Mouse (Mus musculus) G1E-ER4 (cell line): ENCODE data around the gene Gm28308. TPM values are rescaled to one million over a fixed set of nuclear protein-coding genes. Genes with fewer than 3 reads are reported as not detected.

ENCODE experiments used
- GATA1 ChIP-seq: IDR thresholded peaks from one replicate; pipeline ENCODE4 v1.8.0; 2012; ENCODE audit warnings: low read length, inconsistent platforms
- polyA plus RNA-seq: library from polyadenylated mRNA; stranded (reverse); fragments of >175 nt; gene quantifications from 2 replicates; pipeline ENCODE4 v1.2.3, GENCODE M21; 2012

The Gm28308 gene
- polyA plus RNA-seq, 1 experiment, result not detected

GRCm38 (mm10) chr6:52159164-52159761 lies 53.9 kb downstream of the Gm28308 start:
- TF ChIP-seq GATA1, result no peak

GRCm38 (mm10) chr6:52158276-52159051 lies 54.7 kb downstream of the Gm28308 start, which contains the start of gene Hoxa1:
Hoxa1 (minus strand) TSS chr6:52158317.
- no peak for TF ChIP-seq GATA1

- TF ChIP-seq GATA1, result no peak
These were observed 55.5 kb downstream of the Gm28308 start for GRCm38 (mm10) chr6:52157466-52158275.

GRCm38 (mm10) chr6:52156551-52157200 lies 56.5 kb downstream of the Gm28308 start:
- TF ChIP-seq GATA1, result no peak

GRCm38 (mm10) chr6:52155471-52155870 lies 57.7 kb downstream of the Gm28308 start:
- TF ChIP-seq GATA1, result no peak

GRCm38 (mm10) chr6:52154044-52154443 lies 59.1 kb downstream of the Gm28308 start:
- no peak for TF ChIP-seq GATA1

- no peak for TF ChIP-seq GATA1
These were observed 59.9 kb downstream of the Gm28308 start for GRCm38 (mm10) chr6:52153270-52153669.

- no peak for TF ChIP-seq GATA1
These were observed 60.6 kb downstream of the Gm28308 start for GRCm38 (mm10) chr6:52152226-52153193.

- TF ChIP-seq GATA1, result no peak
These were observed 61.6 kb downstream of the Gm28308 start for GRCm38 (mm10) chr6:52151571-52151970.

GRCm38 (mm10) chr6:52150401-52150966 lies 62.7 kb downstream of the Gm28308 start:
- TF ChIP-seq GATA1, result no peak

GRCm38 (mm10) chr6:52139115-52139514 lies 74.0 kb downstream of the Gm28308 start:
- no peak for TF ChIP-seq GATA1

GRCm38 (mm10) chr6:52138576-52138975 lies 74.6 kb downstream of the Gm28308 start:
- no peak for TF ChIP-seq GATA1

GRCm38 (mm10) chr6:52137841-52138535 lies 75.2 kb downstream of the Gm28308 start:
- TF ChIP-seq GATA1, result no peak
